Mouse (Mus musculus) ES-E14 (cell line): ENCODE measurements around the gene Car10. TPM values are rescaled to one million over a fixed set of nuclear protein-coding genes. Genes with fewer than 3 reads are reported as not detected.

ENCODE experiments used
- DNase-seq: peaks from one replicate; pipeline ENCODE4 v3.0.0-alpha.2; 2013; ENCODE audit warnings: low read depth, low spot score
- H3K27ac ChIP-seq: 2 replicates; pipeline ENCODE4 v1.5.1; 2012; ENCODE audit warnings: low read depth, mild to moderate bottlenecking, low read length, moderate library complexity, mixed read lengths; ENCODE audit not compliant: poor library complexity, insufficient read depth, severe bottlenecking
- H3K36me3 ChIP-seq: 2 replicates; pipeline ENCODE4 v1.6.1; 2012; ENCODE audit warnings: mild to moderate bottlenecking, low read length, moderate library complexity, mixed read lengths; ENCODE audit not compliant: control insufficient read depth, poor library complexity, insufficient read depth, severe bottlenecking
- H3K4me1 ChIP-seq, 2 experiments: fragments of 150-350 bp in 1 of 2; sonication (generic) in 1 of 2; 2 replicates each; pipeline ENCODE4 v1.6.1; 2012; ENCODE audit warnings: low read length in 2 of 2, mild to moderate bottlenecking in 1 of 2, mixed read lengths in 1 of 2; ENCODE audit not compliant: control insufficient read depth in 2 of 2, insufficient read depth in 2 of 2, poor library complexity in 1 of 2
- H3K4me3 ChIP-seq, 2 experiments: fragments of 150-350 bp in 1 of 2; sonication (generic) in 1 of 2; 2 replicates each; pipeline ENCODE4 v1.5.1; 2012; ENCODE audit warnings: low read length in 2 of 2, low read depth in 1 of 2, mild to moderate bottlenecking in 1 of 2, mixed read lengths in 1 of 2; ENCODE audit not compliant: insufficient read depth in 1 of 2, poor library complexity in 1 of 2, severe bottlenecking in 1 of 2
- H3K9ac ChIP-seq: 2 replicates; pipeline ENCODE4 v1.6.1; 2012; ENCODE audit warnings: low read depth, mild to moderate bottlenecking, low read length, mixed read lengths; ENCODE audit not compliant: poor library complexity, insufficient read depth, severe bottlenecking
- H3K9me3 ChIP-seq: fragments of 150-350 bp; sonication (generic); 2 replicates; pipeline ENCODE4 v1.6.1; 2012; ENCODE audit warnings: low read depth, mild to moderate bottlenecking, low read length; ENCODE audit not compliant: control insufficient read depth, insufficient read depth
- CHD2 ChIP-seq: IDR thresholded peaks from 2 replicates; pipeline ENCODE4 v1.6.1; 2014; ENCODE audit warnings: mild to moderate bottlenecking, low read depth, low read length, inconsistent platforms
- HCFC1 ChIP-seq: IDR thresholded peaks from 2 replicates; pipeline ENCODE4 v1.6.1; 2012; ENCODE audit warnings: low read length, inconsistent platforms, borderline replicate concordance; ENCODE audit not compliant: insufficient read depth
- MAFK ChIP-seq: IDR thresholded peaks from 2 replicates; pipeline ENCODE4 v1.6.1; 2014; ENCODE audit warnings: mild to moderate bottlenecking, low read depth, low read length, inconsistent platforms; ENCODE audit not compliant: insufficient read depth
- ZC3H11A ChIP-seq: IDR thresholded peaks from 2 replicates; pipeline ENCODE4 v1.6.1; 2012; ENCODE audit warnings: low read depth, mild to moderate bottlenecking, inconsistent platforms, low read length, borderline replicate concordance
- ZNF384 ChIP-seq: IDR thresholded peaks from 2 replicates; pipeline ENCODE4 v1.6.1; 2012; ENCODE audit warnings: low read depth, low read length, inconsistent platforms
- in situ Hi-C, 2 experiments: fragments of 600-800 bp; cut with MboI; formaldehyde crosslinking; loops; one replicate each; pipeline ENCODE4 v1.15.1; 2025; ENCODE audit warnings: low sequenced_read_pairs in 2 of 2, inconsistent platforms in 1 of 2; ENCODE audit not compliant: unreplicated experiment in 2 of 2
- total RNA-seq: library from RNA; depleted of rRNA; stranded (reverse); fragments of 300-350 nt; gene quantifications from 2 replicates; pipeline ENCODE4 v1.2.3, GENCODE M21; 2012

Car10 gene
- total RNA-seq, 1 experiment, result not detected

GRCm38 (mm10) chr11:93536244-93536643 is 438.4 kb downstream of the Car10 start:
- DNase-seq, result no peak
- no peak overlapping the region for H3K4me3 ChIP-seq
- H3K4me1 ChIP-seq, result no peaks in the 10 kb centered on the region
- TF ChIP-seq ZNF384 (no peak), ZC3H11A (no peak), CHD2 (no peak), MAFK (no peak), HCFC1 (no peak)
- no peaks in the 10 kb centered on the region for H3K9me3 ChIP-seq
- in situ Hi-C loops, result no loop called here
- no peaks in the 10 kb centered on the region for H3K36me3 ChIP-seq
- no peak overlapping the region for H3K27ac ChIP-seq
- no peak overlapping the region for H3K9ac ChIP-seq

DNA sequence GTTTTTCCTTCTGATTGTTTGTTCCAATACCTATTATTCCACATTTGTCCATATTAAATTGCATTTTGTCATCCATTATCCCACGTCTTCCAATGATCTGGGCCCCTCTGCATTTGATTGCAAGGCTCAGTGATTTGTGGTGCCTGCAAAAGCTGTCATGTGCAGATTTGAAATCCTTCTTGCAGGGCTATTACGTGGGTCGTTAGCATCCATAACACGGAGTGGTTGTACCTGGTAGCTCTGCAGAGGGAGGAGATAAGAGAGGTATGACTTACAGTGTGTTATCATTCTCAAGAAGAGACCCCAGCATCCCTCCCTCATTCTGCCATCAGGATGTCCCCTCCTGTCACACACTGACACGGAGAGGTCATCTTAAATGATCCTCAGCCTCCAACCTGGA is 451.1 kb downstream of the Car10 start:
- Histone ChIP-seq H3K36me3 (no peaks in the 10 kb centered on the region), H3K27ac (no peak overlapping the region), H3K4me3 (no peak overlapping the region), H3K4me1 (no peaks in the 10 kb centered on the region), H3K9me3 (no peaks in the 10 kb centered on the region), H3K9ac (no peak overlapping the region)
- no peak for DNase-seq
- no peak for TF ChIP-seq ZNF384
- no peak for TF ChIP-seq ZC3H11A
- TF ChIP-seq CHD2, result no peak
- TF ChIP-seq MAFK, result no peak
- no peak for TF ChIP-seq HCFC1
- in situ Hi-C loops, result no loop called here

- Histone ChIP-seq H3K4me1 (no peaks in the 10 kb centered on the region), H3K9ac (no peak overlapping the region), H3K36me3 (no peaks in the 10 kb centered on the region), H3K4me3 (no peak overlapping the region), H3K9me3 (no peaks in the 10 kb centered on the region), H3K27ac (no peak overlapping the region)
- in situ Hi-C loops, result no loop called here
- TF ChIP-seq HCFC1 (no peak), ZC3H11A (peak; percentile 51), ZNF384 (no peak), CHD2 (no peak), MAFK (no peak)
- peak; percentile 45 for DNase-seq
Observed at GRCm38 (mm10) chr11:93550908-93551307, 453.1 kb downstream of the Car10 start.

DNA sequence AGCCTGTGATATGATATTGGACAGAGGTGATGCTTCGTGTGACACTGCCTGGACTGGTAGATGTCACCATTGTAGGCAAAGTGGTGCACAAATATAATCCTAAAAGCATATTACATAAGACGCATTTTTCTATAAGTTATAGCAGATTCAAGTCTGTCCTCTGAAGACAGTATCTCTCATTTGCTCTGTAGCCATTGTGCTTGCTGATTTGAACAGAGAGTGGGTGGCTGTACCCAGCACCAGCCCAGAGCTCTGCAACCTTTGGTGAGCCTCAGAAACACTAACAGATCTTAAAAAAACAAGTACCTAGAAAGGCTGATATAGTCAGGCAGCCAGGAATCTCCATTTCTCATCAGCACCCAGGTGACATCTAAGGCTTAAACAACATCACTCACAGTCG is 461.3 kb downstream of the Car10 start:
- Histone ChIP-seq H3K27ac (no peak overlapping the region), H3K4me3 (no peak overlapping the region), H3K4me1 (no peaks in the 10 kb centered on the region; a peak in 1 of 4 replicates), H3K9me3 (no peaks in the 10 kb centered on the region), H3K36me3 (no peaks in the 10 kb centered on the region), H3K9ac (no peak overlapping the region)
- in situ Hi-C loops, result no loop called here
- TF ChIP-seq HCFC1, result no peak
- no peak for DNase-seq

GRCm38 (mm10) chr11:93560570-93560969 is 462.7 kb downstream of the Car10 start:
- no peak overlapping the region for H3K9ac ChIP-seq
- no peak for TF ChIP-seq MAFK
- TF ChIP-seq ZC3H11A, result no peak
- no peak for TF ChIP-seq CHD2
- TF ChIP-seq ZNF384, result no peak
- TF ChIP-seq HCFC1, result no peak
- no peak overlapping the region for H3K27ac ChIP-seq
- in situ Hi-C loops, result no loop called here
- H3K9me3 ChIP-seq, result no peaks in the 10 kb centered on the region
- H3K4me3 ChIP-seq, result no peak overlapping the region
- DNase-seq, result no peak
- H3K4me1 ChIP-seq, result no peaks in the 10 kb centered on the region; a peak in 1 of 4 replicates
- H3K36me3 ChIP-seq, result no peaks in the 10 kb centered on the region
